Mouse (Mus musculus) erythroid progenitor cell, adult 5-6 weeks (primary cell): ENCODE measurements around the gene Bckdhb. TPM values are rescaled to one million over a fixed set of nuclear protein-coding genes. Genes with fewer than 3 reads are reported as not detected.

Experiments
- ATAC-seq: replicated peaks from 2 replicates; pipeline ENCODE4 v1.8.0; 2016; ENCODE audit warnings: moderate number of reproducible peaks, mild to moderate bottlenecking, moderate TSS enrichment, inconsistent platforms; ENCODE audit not compliant: poor library complexity, low FRiP score, severe bottlenecking
- total RNA-seq, 2 experiments: library from RNA; stranded (forward) in 1 of 2; stranded (reverse) in 1 of 2; fragments of 150-400 nt in 1 of 2; fragments of 186-747, 209-891 nt in 1 of 2; gene quantifications; 2 replicates each; pipeline versions ENCODE4 v1.2.3 to v1.2.4; 2015 to 2017; ENCODE audit warnings: low replicate concordance in 2 of 2

The Bckdhb gene
- total RNA-seq, 2 experiments from 2014 or later = not detected

DNA sequence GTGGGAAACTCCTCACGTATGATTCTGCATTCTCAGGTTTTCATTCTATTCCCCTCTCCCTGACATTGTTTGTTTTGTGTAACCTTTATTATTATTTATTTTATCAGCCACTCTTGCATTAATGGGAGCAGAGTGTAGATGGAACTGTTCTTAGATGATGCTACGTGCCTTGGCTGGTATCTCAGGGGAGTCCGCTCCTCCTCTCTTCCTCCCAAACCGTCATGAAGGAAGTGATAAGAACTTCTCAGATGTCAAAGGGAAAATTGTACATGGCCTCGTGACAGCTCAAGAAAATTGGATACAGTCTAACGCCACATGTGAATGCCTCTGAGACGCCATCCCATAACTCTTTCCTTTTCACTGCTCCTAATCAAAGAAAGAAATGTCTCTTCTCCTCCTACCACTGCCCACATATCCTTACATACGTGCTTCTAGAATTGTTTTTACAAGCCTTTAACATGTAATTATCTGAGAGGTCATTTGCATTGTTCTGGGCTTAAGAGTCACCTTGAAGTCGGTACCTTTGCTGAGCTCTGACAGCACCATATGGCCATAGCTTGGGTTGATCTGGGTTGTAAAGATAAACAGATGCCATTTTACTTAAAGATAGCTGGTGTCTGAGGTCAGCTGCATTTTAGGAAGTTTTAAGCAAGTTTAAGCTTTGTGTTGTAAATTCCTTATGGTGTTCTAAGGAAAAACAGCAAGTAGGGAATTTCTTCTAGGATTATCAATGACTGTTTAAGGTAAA, 165.5 kb downstream of the Bckdhb start:
- peak; percentile 85 for ATAC-seq

DNA sequence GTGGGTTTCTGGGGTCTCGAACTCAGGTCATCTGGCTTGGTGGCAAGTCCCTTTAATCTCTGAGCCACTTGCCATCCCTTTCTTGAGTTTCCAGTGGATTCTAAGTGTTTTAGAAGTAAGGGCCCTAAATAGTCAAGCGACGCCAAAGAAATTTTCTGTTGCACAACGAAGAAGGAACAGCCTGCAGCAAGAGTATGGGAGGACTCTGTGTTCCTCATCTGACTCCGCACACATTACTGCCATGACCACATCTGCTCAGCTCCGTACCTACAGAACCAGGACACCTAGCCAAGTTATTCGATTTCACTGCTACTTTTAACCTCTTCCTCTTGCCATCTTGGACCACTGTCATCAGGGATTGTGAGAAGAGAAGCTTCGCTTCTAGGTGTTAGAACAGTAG, 168.0 kb downstream of the Bckdhb start:
- ATAC-seq = no peak

DNA sequence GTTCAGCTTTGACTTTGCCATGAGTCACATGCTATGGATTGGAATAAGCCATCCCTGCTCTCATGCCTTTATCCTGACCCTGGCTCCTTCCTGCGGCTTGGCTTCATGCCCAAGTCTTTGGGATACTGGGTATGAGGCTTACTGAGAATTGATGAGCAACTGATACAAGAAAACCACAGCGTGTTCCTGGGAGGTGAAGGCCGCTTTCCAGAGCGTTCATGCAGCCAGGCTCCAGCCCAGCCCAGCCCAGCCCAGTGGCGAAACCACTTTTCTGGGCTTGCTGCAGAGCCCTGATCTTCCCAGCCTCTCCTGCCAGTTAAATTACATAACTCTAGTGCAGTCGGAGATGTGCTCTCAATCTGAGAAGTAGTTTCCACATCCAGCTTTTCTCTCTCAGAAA, 169.2 kb downstream of the Bckdhb start:
- ATAC-seq = no peak

DNA sequence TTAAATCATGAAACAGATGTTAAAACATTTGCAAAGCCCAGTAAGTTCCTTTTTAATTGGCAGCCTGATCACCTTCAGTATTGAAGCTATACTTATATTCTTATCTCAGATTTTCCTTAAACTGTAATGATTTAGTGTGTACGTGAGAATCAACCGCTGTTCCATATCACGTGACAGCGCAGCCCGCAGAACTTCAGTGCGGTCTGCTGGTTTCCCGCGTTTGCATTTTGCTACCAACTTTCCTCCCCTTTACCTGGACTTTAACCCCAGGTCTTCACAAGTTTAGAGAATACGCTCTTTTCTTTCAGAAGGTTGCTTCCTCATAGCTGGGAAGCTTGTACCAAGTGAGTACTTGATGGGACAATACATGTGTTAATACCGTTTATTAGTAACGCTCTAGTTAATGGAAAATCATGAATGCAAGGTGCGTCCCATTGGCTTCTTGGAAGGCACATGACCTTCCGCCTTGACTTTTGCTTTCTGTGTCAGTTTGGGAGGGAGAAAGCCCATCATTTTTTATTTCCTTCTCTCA, 171.6 kb downstream of the Bckdhb start:
- ATAC-seq = no peak

DNA sequence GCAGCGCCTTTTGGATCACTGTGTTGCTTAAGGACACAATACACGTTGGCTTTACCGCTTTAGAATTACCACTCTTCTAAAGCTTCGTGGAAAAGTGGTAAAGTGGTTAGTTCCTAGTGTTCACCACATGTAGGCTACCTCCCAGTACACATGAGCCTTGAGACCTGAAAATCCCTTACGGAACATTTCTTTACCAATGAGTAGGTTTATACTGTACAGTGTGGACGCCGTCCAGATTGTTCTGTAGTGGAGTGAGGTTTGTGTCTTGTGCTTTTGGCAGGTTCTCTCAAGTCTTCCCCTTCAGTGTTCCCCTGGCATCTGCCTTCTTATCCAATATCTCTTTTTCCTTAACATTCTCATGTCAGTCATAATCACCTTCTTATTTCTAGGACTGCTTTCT, 178.4 kb downstream of the Bckdhb start:
- no peak for ATAC-seq

DNA sequence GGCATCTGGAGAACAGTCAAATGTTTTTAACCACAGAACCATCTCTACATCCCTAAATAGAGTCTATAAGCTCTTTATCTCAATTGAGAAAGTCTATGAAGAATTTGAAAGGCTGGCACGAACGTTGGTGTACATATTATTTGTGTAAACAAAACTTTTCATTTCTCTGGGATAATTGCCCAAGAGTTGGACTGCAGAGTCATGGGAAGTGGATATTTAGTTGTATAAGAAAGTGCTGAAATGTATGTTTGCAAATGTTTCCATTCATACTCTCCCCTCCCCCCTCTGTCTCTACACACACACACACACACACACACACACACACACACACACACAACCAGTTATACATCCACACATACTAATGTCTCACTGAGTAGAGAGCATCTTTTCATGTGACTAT, 181.5 kb downstream of the Bckdhb start:
- no peak for ATAC-seq

DNA sequence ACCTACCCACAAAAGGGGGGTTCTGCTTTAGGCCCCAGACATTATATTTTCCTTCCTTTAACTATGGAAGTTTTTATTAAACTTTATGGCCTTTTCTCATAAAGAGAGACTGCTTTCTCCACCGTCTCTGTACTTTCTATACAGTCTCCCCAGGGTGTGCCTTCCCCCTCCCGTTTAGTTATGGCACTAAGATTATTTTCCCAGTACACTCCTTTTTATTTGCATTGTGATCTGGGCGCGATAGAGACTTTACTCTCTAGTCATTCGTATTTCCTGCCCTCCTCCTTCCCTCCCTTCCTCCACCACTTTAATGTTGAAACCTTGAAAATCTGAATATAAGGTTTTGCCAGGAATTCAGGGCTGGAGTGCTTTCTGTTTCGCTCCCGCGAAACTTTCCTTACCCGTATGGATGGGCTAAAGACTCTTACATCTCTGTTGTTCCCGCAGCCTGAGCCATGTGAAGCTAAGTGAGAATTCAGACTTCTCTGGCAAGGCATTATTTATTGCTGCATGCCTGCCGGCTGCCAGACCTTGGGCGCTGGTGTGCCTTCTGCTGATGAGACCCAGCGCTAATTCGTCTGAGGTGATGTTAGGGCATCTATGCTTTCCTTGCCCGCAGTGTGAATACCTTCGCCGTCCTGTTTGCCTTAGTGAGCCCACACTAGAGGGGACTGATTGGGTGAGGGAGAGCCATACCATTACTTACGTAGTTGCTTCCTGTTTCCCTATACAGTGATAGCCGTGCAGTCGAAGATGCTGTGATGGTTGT, 182.3 kb downstream of the Bckdhb start:
- ATAC-seq = no peak

DNA sequence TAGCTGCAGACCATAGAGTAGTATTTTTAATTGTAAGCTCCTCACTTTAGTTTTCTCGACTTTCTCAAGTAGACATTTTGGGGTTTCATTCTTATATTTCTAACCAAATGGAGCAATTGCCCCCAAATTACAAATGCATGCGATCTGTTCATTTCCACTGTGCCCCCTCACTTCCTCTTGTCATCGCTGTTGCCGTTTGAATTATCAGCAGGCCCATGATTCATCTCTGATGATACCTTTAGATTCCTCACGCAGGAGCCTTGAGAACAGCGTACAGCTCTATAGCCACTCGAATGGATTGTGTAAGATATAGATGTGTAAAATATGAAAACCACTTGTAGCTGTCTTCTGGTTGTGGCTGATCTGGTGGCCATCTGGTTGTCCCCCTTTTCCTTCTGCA, 183.6 kb downstream of the Bckdhb start:
- ATAC-seq = no peak

DNA sequence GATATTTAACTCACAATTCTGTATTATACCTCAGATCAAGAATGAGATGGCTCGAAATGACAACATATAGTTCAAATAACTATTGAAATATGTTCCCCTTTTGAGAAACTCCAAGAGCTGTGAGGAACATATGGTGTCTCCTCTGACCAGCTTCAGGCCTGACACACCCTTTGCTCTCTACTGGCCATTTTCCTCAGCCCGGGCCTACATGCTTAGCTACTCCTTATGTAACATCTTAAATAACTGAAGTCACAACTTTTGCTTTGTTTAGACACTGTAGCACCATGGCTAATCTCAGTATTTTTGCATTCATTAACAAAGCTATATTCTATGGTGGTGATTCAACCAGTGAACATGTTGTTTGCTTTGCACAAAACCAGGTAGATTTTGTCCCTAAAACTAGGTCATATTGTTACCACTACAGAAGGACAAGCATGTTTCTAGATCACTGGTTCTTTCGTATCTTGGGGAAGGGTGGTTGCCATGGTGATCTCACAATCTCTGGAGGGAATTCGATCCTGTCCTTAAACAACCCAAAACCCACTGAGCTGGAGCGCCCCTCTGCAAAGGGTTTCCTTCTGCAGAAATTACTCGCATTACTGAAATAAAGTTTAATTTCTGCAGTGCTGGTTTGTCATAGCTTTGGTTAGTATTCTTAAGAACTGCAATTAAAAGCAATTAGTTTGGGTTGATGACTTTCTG, 185.0 kb downstream of the Bckdhb start:
- ATAC-seq = no peak

DNA sequence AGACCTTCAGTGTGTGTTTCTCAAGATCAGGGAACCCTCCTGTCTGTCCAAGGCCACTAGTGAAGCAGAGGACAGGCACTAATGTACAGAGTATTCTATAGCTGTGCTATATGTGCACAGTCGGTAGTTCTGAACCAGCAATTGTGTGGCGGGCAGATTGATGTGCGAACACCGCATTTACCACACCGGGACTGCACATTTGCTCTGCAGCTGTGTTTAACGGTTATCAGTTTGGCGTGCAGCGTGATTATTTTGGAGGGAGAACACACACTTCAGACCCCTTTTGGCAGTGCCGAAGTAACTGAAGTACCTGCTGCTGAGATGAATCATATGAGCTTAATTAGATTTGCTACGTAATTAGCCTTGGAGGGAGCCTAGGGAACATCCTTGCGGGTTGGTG, 185.7 kb downstream of the Bckdhb start:
- ATAC-seq = no peak

DNA sequence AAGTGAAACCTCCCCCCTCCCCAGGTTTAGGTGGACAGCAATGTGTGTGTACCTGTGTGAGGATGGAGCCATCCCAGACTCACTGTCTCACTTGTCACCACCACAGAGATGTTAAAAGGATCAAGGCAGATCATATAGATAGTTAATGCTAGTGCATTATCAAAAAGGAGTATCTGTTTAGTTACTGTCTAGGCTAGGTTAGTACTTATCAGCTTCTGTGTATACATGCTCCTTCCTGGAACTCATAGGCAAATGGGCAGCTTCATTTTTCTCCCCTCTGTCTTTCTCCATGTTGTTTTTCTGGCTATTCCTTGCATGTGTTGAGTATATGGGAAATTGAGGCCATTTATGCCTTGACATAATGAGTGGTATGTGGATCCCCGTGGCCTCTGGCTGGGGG, 187.4 kb downstream of the Bckdhb start:
- 0 out of 2 replicates have a peak, but pooled peaks have one; percentile 28 for ATAC-seq

DNA sequence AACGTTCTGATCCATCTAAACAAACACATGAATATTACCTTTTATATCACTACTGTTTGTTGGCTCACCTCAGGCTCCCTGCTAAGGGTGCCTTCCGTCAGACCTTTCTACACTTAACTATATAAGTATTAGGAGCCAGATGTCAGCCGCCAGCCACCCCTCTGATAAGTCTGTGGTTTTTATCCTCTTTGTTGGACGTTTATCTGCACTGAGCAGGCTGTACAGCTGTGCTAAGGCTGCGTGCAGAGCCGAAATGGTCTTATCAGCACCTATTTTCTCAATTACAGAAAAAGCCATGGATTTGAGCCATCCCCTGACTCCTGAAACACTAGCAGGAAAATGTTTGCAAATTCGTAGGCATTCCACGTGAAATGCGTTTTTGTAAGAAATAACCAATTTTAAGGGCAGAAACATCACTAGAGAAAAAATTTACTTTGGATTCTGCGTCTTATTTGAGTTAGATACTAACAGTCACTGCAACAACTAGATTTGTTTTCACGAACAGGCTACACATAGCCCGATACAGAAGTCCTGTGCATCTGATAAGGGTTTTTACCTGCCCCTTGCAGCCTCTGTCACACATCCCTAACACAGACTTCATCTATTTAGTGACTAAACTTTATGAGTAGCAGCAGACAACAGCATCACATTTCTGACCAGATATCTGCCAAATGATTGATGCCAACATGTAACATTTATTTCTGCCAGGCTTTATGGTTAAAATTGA, 188.1 kb downstream of the Bckdhb start:
- ATAC-seq = peak; percentile 94

DNA sequence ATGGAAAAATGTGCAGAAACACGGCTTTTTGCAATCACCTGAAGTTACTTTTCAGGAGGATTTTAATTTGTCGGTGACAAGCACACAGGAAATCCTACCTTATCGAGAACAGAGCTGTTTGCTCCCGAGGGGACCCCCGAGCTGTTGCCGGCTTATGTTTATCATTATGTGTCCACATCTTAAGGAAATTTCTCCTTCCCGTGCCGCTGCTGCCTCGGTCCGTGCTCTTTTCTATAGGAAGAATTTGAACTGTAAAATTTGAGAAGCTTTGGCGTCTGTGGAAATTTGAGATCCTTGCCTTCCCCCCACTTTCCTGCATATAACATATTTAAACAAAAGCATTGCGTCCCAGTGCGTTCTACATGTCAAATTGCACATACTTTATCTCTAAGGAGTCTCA, 189.3 kb downstream of the Bckdhb start:
- ATAC-seq = no peak

DNA sequence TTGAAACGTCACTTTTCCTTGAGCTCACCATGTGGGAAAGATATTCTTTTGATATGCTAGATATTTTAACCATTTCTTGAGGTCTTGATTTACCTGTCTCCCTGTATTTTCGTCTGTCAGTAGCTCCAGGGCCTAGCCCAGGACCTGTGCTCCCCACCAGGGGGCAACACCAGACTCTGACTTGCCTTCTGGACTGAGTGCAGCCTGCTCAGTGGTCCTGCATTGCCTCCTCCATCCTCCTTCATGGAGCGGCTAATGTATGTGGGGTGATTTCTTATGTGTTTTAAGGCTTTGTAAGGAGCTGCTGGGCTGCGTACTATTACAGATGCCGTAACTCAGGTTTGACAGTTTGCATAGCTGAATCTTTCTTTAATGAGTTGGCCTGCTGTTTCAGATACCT, 192.4 kb downstream of the Bckdhb start:
- ATAC-seq = no peak

DNA sequence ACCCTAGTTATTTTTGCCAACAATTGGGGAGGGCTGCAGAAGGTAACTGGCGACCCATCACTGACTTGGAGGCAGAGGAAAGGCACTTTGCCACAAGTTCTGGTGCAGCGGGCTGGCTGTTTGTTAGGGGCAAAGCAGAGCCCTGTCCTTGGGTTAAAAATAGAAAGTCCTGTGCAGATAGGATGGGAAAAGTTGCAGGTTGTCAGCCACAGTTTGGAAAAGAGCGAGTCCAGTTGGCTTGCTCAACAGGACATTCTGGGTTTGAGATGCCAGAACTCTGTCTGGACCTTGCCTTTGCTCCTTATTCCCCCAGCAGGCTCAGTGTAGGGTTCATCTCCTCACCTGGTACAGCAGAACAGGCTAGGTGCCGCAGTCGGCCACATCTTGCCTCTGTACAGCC, 200.1 kb downstream of the Bckdhb start:
- no peak for ATAC-seq

DNA sequence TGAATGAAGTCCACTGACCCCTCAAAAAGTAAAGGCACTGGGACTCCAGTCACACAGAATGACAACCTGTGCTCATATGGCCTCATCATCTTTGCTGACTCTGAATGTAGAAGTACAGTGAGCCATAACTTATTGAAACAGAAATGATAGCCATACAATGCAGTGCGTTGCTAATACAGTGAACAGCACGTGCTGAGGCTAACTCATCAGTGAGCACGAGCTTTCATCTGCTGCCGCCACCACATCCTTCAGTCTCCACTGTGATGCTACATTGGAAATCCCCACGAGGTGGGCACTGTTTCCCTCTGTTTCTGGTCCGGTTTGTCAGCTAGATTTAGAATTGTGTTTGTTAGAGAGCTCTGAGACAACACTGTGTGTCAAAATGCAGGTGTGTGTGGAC, 205.4 kb downstream of the Bckdhb start:
- ATAC-seq = no peak

DNA sequence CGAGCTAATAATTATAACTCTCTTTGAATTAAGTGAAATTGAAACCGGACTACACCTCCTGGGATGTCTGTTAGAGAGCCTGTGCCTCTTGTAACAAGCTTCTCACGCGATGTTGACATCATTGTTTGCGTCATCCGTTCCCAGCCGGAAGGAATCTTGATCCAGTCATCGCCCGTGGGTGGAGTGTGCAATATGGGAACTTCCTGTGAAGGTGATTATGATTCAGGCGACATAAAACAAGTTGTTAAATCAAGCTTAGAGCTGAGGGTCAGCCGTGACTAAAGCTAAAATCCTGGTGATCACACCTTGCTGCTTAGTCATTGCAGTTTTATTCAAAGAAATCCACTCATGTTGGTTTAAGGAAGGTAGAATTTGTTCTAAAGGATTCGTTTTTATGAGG, 210.1 kb downstream of the Bckdhb start:
- ATAC-seq = no peak

DNA sequence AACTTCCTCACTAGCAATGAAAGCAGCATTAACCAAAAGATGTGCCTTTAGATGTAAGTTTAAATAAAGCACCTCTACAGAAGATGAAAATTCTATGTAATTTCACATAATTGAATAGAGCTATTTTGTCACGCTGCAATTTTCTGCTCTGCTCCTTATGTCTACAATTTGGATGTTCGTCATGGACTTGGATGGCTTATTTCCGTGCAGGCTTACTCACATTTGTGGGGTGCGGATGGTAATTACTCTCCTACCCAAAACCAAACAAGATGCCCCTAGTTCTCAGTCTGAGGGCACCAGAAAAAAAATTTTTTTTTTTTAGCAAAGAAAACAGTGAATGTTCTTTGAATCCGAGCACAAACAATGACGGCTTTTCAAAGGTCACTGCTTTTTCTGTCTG, 212.2 kb downstream of the Bckdhb start:
- no peak for ATAC-seq

DNA sequence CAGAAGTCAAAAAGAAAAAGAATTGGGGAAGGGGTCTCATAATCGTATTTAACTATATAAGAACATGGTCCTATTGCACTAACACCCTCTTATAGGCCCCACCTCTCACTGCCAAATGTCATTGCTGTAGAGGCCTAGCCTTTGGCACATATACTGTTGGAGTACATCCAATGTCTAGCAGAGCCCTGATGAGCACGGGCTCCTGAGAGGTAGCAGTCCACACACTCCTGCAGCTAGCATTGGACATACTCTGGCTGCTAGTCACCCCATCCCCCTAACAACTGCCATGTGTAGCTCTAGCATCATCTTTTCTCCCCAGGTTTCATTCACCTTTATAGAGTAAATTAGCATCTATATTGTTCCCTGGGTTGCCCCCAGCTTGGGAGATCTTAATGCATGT, 223.2 kb downstream of the Bckdhb start:
- no peak for ATAC-seq
